Mouse (Mus musculus): Measurements from ENCODE around the gene Uspl1. TPM values are rescaled to one million over a fixed set of nuclear protein-coding genes. Genes with fewer than 3 reads are reported as not detected.
"Not testable (repeated sequence)": the region's sequence is repeated elsewhere in the genome, so short reads cannot be mapped to it uniquely, and the experiment has no call there.

Gene Uspl1
- polyA plus RNA-seq, 1 experiment = 3.7 TPM

GRCm38 (mm10) chr5:149140336-149140735 is 43.8 kb upstream of the Uspl1 start:
- no peak overlapping the region for H3K27ac ChIP-seq (ENCODE audit: insufficient read depth, low read depth, low read length)
- H3K4me1 ChIP-seq (ENCODE audit: control insufficient read depth, insufficient read depth, insufficient read length, low read length) = no peaks in the 10 kb centered on the region
- TF ChIP-seq POLR2A (IDR thresholded peaks at IDR 0.05; ENCODE audit: low read depth, low read length) (no peak), CTCF (IDR thresholded peaks at IDR 0.05; ENCODE audit: extremely low read depth, insufficient read length, insufficient replicate concordance, low read depth, low read length) (no peak)
- no peaks in the 10 kb centered on the region for H3K36me3 ChIP-seq (ENCODE audit: control insufficient read depth, insufficient read depth, low read length)
- H3K27me3 ChIP-seq (ENCODE audit: control insufficient read depth, insufficient read depth, low read length) = no peaks in the 10 kb centered on the region
- no peak overlapping the region for H3K4me3 ChIP-seq (ENCODE audit: low read depth, low read length)
- WGBS = 67% methylated on average over 9 of the region's 9 CpGs

DNA sequence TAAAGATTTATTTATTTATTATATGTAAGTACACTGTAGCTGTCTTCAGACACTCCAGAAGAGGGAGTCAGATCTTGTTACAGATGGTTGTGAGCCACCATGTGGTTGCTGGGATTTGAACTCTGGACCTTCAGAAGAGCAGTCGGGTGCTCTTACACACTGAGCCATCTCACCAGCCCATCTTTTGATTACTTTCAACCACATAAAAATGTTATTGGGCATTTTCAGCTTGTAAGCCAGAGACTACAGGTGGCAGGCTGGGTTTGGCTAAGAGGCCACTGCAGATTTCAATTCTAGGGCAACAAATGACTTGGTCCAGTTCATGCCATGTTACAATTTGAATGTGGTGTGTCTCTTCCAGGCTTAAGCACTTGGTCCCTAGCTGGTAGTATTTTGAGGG is 43.0 kb upstream of the Uspl1 start:
- H3K27me3 ChIP-seq (ENCODE audit: control insufficient read depth, insufficient read depth, low read length); H3K36me3 ChIP-seq (ENCODE audit: control insufficient read depth, insufficient read depth, low read length); H3K4me1 ChIP-seq (ENCODE audit: control insufficient read depth, insufficient read depth, insufficient read length, low read length); H3K4me3 ChIP-seq (ENCODE audit: low read depth, low read length); H3K27ac ChIP-seq (ENCODE audit: insufficient read depth, low read depth, low read length): not testable (repeated sequence)
- WGBS = 77% methylated on average over 1 of the region's 1 CpGs

DNA sequence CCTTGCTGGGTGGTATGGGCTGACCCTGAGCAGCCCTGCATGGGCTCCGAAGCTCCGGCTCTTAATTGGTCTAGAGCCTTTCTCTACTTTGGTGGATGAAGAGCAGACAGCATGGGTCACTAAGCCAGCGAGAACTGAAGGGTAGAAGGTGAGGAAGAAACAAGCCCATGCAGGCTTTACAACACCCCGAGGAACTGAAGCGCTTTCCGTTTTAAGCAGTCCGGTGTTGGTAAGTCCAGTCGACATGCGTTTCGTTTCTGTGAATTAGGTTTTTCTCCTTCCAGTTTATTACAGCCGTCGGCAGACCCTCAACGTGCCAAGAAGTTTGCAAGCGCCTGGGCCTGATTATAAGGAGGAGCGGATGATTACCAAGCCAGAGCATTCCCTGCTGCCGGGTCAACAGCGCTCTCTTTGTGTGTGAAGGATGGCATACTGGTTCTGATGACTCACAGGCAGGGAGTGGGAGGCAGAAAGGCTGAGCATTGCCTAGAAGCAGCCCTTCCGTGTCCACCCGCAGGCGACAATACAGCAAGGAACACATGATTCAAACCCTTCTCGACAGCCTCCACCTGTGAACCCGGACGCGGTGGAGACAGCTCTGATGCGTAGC is 40.3 kb upstream of the Uspl1 start:
- Histone ChIP-seq H3K4me1 (ENCODE audit: control insufficient read depth, insufficient read depth, insufficient read length, low read length) (no peaks in the 10 kb centered on the region), H3K36me3 (ENCODE audit: control insufficient read depth, insufficient read depth, low read length) (no peaks in the 10 kb centered on the region)
- 75% methylated on average over 25 of the region's 25 CpGs for WGBS

DNA sequence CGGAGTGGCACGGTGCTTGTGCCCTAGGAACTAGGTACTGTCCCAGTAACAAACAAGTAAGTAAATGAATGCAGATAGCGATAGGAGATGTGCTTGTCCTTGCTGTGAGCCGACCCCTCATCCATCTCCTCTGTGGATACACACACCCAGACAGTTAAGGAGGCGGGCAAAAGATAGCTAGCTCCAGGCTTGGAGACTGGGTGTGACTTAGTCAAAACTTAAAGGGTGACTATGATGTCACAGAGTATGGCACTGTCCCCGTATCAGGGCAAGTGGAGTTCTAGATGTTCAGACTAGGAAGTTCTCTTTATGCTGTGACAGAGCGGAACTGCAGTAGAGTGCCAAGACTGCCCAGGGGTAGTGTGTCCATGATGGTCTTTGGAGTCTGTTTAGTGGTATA is 37.5 kb upstream of the Uspl1 start:
- Histone ChIP-seq H3K27ac (ENCODE audit: insufficient read depth, low read depth, low read length) (no peak overlapping the region), H3K4me1 (ENCODE audit: control insufficient read depth, insufficient read depth, insufficient read length, low read length) (no peaks in the 10 kb centered on the region), H3K36me3 (ENCODE audit: control insufficient read depth, insufficient read depth, low read length) (no peaks in the 10 kb centered on the region), H3K27me3 (ENCODE audit: control insufficient read depth, insufficient read depth, low read length) (no peaks in the 10 kb centered on the region), H3K4me3 (ENCODE audit: low read depth, low read length) (no peak overlapping the region)
- no peak for TF ChIP-seq POLR2A (IDR thresholded peaks at IDR 0.05; ENCODE audit: low read depth, low read length)
- TF ChIP-seq CTCF (IDR thresholded peaks at IDR 0.05; ENCODE audit: extremely low read depth, insufficient read length, insufficient replicate concordance, low read depth, low read length) = no peak
- WGBS = 76% methylated on average over 7 of the region's 7 CpGs

More for the DNA sequence above, 40.3 kb upstream of the Uspl1 start:
- Histone ChIP-seq H3K4me3 (ENCODE audit: low read depth, low read length) (no peak overlapping the region; the same call in 1 of the 2 replicates), H3K27ac (ENCODE audit: insufficient read depth, low read depth, low read length) (no peak overlapping the region), H3K27me3 (ENCODE audit: control insufficient read depth, insufficient read depth, low read length) (no peaks in the 10 kb centered on the region)
- no peak for TF ChIP-seq CTCF (IDR thresholded peaks at IDR 0.05; ENCODE audit: extremely low read depth, insufficient read length, insufficient replicate concordance, low read depth, low read length)
- TF ChIP-seq POLR2A (IDR thresholded peaks at IDR 0.05; ENCODE audit: low read depth, low read length) = no peak

- Histone ChIP-seq H3K36me3 (ENCODE audit: control insufficient read depth, insufficient read depth, low read length) (no peaks in the 10 kb centered on the region), H3K27ac (ENCODE audit: insufficient read depth, low read depth, low read length) (no peak overlapping the region), H3K4me3 (ENCODE audit: low read depth, low read length) (no peak overlapping the region), H3K4me1 (ENCODE audit: control insufficient read depth, insufficient read depth, insufficient read length, low read length) (no peaks in the 10 kb centered on the region), H3K27me3 (ENCODE audit: control insufficient read depth, insufficient read depth, low read length) (no peaks in the 10 kb centered on the region)
- WGBS = 72% methylated on average over 8 of the region's 8 CpGs
- TF ChIP-seq POLR2A (IDR thresholded peaks at IDR 0.05; ENCODE audit: low read depth, low read length) (no peak), CTCF (IDR thresholded peaks at IDR 0.05; ENCODE audit: extremely low read depth, insufficient read length, insufficient replicate concordance, low read depth, low read length) (no peak)
Measured at GRCm38 (mm10) chr5:149147386-149148000, 36.7 kb upstream of the Uspl1 start.

- no peak overlapping the region for H3K27ac ChIP-seq (ENCODE audit: insufficient read depth, low read depth, low read length)
- WGBS = 96% methylated on average over 3 of the region's 3 CpGs
- TF ChIP-seq POLR2A (IDR thresholded peaks at IDR 0.05; ENCODE audit: low read depth, low read length) = no peak
Measured at GRCm38 (mm10) chr5:149150882-149151281, 33.3 kb upstream of the Uspl1 start.

DNA sequence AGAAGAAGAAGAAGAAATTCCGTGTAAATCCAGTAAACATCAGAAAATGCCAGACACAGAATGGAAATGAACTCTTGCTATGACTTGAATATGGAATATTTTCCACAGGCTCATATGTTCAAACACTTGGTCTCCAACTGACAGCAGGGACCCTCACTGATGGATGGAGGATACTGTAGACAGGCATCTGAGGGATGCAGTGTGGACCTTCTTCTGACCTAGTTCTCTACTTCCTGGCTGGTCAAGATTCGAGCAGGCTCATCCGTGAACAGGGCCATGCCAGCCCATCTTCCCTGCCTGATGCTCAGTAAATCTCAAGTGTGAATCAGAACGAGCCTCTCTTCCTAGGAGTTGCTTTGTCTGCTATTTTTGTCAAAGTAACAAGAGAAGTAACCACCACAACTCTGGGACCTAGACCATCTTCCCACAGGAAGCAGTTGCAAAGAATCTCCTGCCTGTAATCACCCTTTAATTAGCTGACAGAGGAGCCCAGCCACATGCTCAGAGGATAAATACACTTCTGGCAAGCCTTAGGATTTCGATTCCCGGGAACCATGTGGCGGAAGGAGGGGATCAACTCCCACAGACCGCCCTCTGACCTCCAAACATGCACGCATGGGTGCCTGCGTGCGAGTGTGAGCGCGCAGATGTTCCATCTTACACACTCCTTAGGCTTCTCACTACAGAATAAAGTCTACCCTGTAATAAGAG is 31.9 kb upstream of the Uspl1 start:
- no peak overlapping the region for H3K27ac ChIP-seq (ENCODE audit: insufficient read depth, low read depth, low read length)
- no peaks in the 10 kb centered on the region for H3K36me3 ChIP-seq (ENCODE audit: control insufficient read depth, insufficient read depth, low read length)
- H3K4me3 ChIP-seq (ENCODE audit: low read depth, low read length) = no peak overlapping the region
- no peaks in the 10 kb centered on the region for H3K4me1 ChIP-seq (ENCODE audit: control insufficient read depth, insufficient read depth, insufficient read length, low read length)
- 66% methylated on average over 13 of the region's 13 CpGs for WGBS
- no peaks in the 10 kb centered on the region for H3K27me3 ChIP-seq (ENCODE audit: control insufficient read depth, insufficient read depth, low read length)
- TF ChIP-seq CTCF (IDR thresholded peaks at IDR 0.05; ENCODE audit: extremely low read depth, insufficient read length, insufficient replicate concordance, low read depth, low read length) (no peak), POLR2A (IDR thresholded peaks at IDR 0.05; ENCODE audit: low read depth, low read length) (no peak)

More at GRCm38 (mm10) chr5:149150882-149151281, 33.3 kb upstream of the Uspl1 start:
- Histone ChIP-seq H3K4me1 (ENCODE audit: control insufficient read depth, insufficient read depth, insufficient read length, low read length) (no peaks in the 10 kb centered on the region), H3K27me3 (ENCODE audit: control insufficient read depth, insufficient read depth, low read length) (no peaks in the 10 kb centered on the region), H3K4me3 (ENCODE audit: low read depth, low read length) (no peak overlapping the region), H3K36me3 (ENCODE audit: control insufficient read depth, insufficient read depth, low read length) (no peaks in the 10 kb centered on the region)
